In genomic region chr13:36314860-36315800, GRCm38 (mm10) we compare ENCODE assay signal across 12 mouse cellular contexts.
DNase-seq lines count a peak whose midpoint lies in the region; ATAC-seq and TF ChIP-seq lines count a peak whose summit lies in the region.
"Had no signal": no experiment of that assay in that cellular context is flagged by ENCODE, and none has a peak within 500 bp of the region (broad histone marks: within the 10 kb centered on the region; RNA-seq: fewer than 3 reads in every experiment).

No protein-coding gene starts in this region.

- DNase-seq in gastrocnemius, adult 2 months = no peak
- no peak for DNase-seq in gastrocnemius, postnatal 4 days (ENCODE audit: low spot score in 2 of 2)
- DNase-seq in lung, postnatal 36 days = peak; percentile 41
- DNase-seq in lung, postnatal 10 days = no peak
- DNase-seq in cerebellum, postnatal 14 days = peak; percentile 59 to 69
- DNase-seq in hindbrain, postnatal 0 days (ENCODE audit: low spot score) = no peak
- no peak for DNase-seq in natural killer cell, adult 2 months (ENCODE audit: low spot score in 2 of 2)
- DNase-seq in adrenal gland, postnatal 4 days (ENCODE audit: low spot score in 2 of 2) = no peak
- DNase-seq: kidney, adult 2 months had no signal

- H3K36me3 ChIP-seq in hindbrain, postnatal 0 days (ENCODE audit: insufficient read depth, low read length) = no peaks in the 10 kb centered on the region
- H3K36me3 ChIP-seq: hindbrain, embryonic 10.5 days; midbrain, embryonic 10.5 days; neural tube, embryonic 15.5 days had no signal

- H3K9me3 ChIP-seq in hindbrain, postnatal 0 days (ENCODE audit: low read length) = no peaks in the 10 kb centered on the region
- H3K9me3 ChIP-seq: hindbrain, embryonic 10.5 days; midbrain, embryonic 10.5 days; neural tube, embryonic 15.5 days had no signal

- no peaks in the 10 kb centered on the region for H3K4me1 ChIP-seq in hindbrain, postnatal 0 days (ENCODE audit: insufficient read depth, low read length)
- H3K4me1 ChIP-seq: hindbrain, embryonic 10.5 days; midbrain, embryonic 10.5 days had no signal

- no peak overlapping the region for H3K9ac ChIP-seq in hindbrain, postnatal 0 days (replicated peaks; ENCODE audit: low read length)
- H3K9ac ChIP-seq: neural tube, embryonic 15.5 days had no signal

- peak; percentile 40 for TF ChIP-seq CTCF in gastrocnemius, adult 2 months (IDR thresholded peaks at IDR 0.05)
- no peak for TF ChIP-seq CTCF in hindbrain, postnatal 0 days (IDR thresholded peaks at IDR 0.05; ENCODE audit: low read depth)

- ATAC-seq in hindbrain, postnatal 0 days = no peak

- H3K4me3 ChIP-seq in gastrocnemius, adult 2 months = no peak overlapping the region
- no peak overlapping the region for H3K4me3 ChIP-seq in hindbrain, postnatal 0 days (ENCODE audit: low read length)
- H3K4me3 ChIP-seq: hindbrain, embryonic 10.5 days; midbrain, embryonic 10.5 days; neural tube, embryonic 15.5 days had no signal

- H3K4me2 ChIP-seq in hindbrain, postnatal 0 days (ENCODE audit: low read depth, low read length) = no peak overlapping the region
- H3K4me2 ChIP-seq: neural tube, embryonic 15.5 days had no signal

- intact Hi-C loops in gastrocnemius, adult 2 months (cut with DNase I) = no loop called here

- H3K27me3 ChIP-seq in hindbrain, postnatal 0 days (ENCODE audit: insufficient read depth, low read length) = no peaks in the 10 kb centered on the region
- H3K27me3 ChIP-seq: neural tube, embryonic 15.5 days had no signal

- no peak overlapping the region for H3K27ac ChIP-seq in gastrocnemius, adult 2 months
- H3K27ac ChIP-seq in hindbrain, postnatal 0 days = no peak overlapping the region
- H3K27ac ChIP-seq: hindbrain, embryonic 10.5 days; midbrain, embryonic 10.5 days; neural tube, embryonic 15.5 days had no signal

- 88% methylated on average over 10 of the region's 10 CpGs for WGBS in hindbrain, postnatal 0 days

Comparison
In these comparisons a context has a peak if more than half of its experiments do, and no peak if none do; other contexts are left out.
1. DNase-seq: peak in lung, postnatal 36 days (single experiment) and cerebellum, postnatal 14 days (2 of 2); none in gastrocnemius, adult 2 months (single experiment), gastrocnemius, postnatal 4 days (0 of 2), lung, postnatal 10 days (single experiment), hindbrain, postnatal 0 days (single experiment), natural killer cell, adult 2 months (0 of 2) and adrenal gland, postnatal 4 days (0 of 2).